Mouse (Mus musculus) cerebellum, adult (tissue): ENCODE measurements at regions not wholly inside any gene's neighbourhood (a gene's known extent, or its start where the extent isn't known, plus 50 kb on each side); places are given as distances from the start of the nearest gene placed in this dataset.
A peak's percentile ranks its signal among the peaks of the same experiment; 100 is the strongest.
"Not testable (repeated sequence)": the region's sequence is repeated elsewhere in the genome, so short reads cannot be mapped to it uniquely, and the experiment has no call there.

ENCODE experiments used
- ATAC-seq: cut with Nextera tagmentation; 2 replicates; pipeline ENCODE4 v1.9.2; 2017; ENCODE audit warnings: mild to moderate bottlenecking, moderate library complexity, mixed read lengths; ENCODE audit not compliant: insufficient number of reproducible peaks, low FRiP score, low TSS enrichment

- no peak for ATAC-seq
Observed at GRCm38 (mm10) chr1:185923723-185924122, 193.4 kb downstream of the Lyplal1 start.

GRCm38 (mm10) chr1:185929000-185929399 is 188.1 kb downstream of the Lyplal1 start:
- ATAC-seq = no peak

- ATAC-seq = no peak
Observed at GRCm38 (mm10) chr1:185929761-185930160, 187.3 kb downstream of the Lyplal1 start.

- ATAC-seq = no peak
Observed at GRCm38 (mm10) chr1:185933623-185934022, 183.5 kb downstream of the Lyplal1 start.

DNA sequence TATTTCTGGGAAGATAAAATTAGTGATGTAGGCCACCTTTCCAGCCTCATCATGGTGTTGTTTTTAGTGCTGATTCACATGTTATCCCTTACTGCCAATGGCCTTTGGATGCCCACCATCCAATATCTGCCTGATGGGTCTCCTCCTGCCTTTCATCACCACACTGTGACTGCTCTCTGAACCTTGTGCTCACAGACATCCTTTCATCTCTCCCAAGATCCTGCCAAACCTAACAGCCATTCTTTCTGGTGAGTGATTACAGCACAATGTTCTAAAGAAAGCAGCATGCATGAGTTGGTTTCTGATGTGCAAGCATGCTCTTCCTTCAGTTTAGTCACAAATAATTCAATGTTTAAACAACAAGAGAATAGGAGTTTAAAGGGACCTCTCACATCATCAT is 180.1 kb downstream of the Lyplal1 start:
- no peak for ATAC-seq

- ATAC-seq = no peak
Observed at GRCm38 (mm10) chr1:185939914-185940313, 177.2 kb downstream of the Lyplal1 start.

DNA sequence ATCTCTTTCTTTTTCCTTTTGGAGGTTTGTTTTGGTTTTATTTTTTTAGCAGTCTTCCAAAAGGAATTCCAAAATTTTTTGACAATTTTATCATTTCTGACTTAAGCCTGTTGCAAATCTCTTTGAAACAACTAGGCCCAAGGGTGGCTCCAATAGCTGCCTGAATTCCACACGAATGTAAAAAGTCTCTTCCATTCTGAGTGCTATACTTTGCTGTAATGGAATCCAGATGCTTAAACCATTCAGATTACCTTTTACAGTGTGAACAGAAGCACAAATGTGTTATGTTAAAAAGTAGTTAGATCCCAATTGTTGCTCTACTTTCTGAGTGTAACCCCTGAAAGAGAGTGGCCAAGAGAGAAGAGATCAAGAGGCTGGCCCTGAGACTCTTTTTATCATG is 176.6 kb downstream of the Lyplal1 start:
- ATAC-seq = no peak

GRCm38 (mm10) chr1:185951163-185951562 is 165.9 kb downstream of the Lyplal1 start:
- ATAC-seq = no peak

DNA sequence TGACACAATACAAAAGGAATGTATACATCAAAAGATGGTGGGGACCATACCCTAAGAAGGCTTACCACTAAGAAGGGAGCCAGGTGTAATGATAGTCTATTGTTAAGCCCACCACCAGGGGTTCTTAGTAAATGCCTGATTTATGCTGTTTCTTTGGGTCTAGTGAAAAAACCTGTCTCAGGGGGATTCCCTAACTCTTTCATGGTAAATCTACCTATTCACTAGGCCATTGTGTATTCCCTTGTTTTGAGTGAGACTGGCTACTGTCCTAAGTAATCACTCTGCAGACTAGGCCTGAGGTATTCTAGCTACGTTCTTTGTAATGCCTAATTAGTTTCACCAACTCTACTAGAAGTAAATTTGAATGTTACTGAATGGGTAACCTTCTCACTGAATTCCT is 161.3 kb downstream of the Lyplal1 start:
- not testable (repeated sequence) for ATAC-seq

DNA sequence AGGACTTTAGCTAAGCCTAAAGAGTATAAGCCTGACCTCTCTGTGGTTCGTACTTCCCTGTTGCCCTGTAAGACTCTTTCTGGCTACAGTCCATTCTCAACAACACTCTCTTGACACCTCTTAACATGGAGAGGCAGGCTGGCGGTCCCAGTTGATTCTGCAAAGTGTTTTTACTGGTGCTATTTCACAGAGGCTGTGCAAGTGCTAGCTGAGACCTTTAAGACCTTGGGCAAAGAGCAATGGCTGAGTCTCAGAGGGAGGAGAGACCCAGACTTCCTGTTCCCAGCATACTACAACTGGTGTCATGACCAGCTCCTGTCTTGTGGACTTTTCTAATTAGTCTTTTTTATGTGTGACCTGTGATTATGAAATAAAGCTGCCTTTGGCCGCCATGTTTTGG is 159.6 kb downstream of the Lyplal1 start:
- ATAC-seq = peak; percentile 10; the same call in 1 of the 2 replicates

- no peak for ATAC-seq
Observed at GRCm38 (mm10) chr1:185958276-185958675, 158.8 kb downstream of the Lyplal1 start.

DNA sequence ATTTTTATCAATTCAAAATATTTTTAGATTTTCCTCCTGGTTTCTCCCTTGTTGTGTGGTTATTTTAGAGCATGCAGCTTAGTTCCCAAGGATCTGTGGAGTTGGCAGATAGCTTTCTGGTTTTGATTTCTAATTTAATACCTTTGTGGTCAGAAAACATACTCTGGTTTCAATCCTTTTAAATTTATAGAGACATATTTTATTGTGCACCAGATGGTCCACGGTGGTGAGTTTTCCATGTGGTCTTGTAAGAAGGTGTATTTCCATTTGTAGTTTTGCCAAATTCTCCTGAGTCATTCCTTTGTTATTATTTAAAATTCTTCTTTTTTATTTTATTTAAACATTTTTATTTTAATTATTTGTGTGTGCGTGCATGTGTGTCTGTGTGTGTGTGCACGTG is 154.5 kb downstream of the Lyplal1 start:
- ATAC-seq = no peak

- no peak for ATAC-seq
Observed at GRCm38 (mm10) chr1:185963773-185964172, 153.3 kb downstream of the Lyplal1 start.

- no peak for ATAC-seq
Observed at GRCm38 (mm10) chr1:185964426-185964825, 152.7 kb downstream of the Lyplal1 start.

- no peak for ATAC-seq
Observed at GRCm38 (mm10) chr1:185967227-185967626, 149.9 kb downstream of the Lyplal1 start.

GRCm38 (mm10) chr1:185967816-185968215 is 149.3 kb downstream of the Lyplal1 start:
- no peak for ATAC-seq

DNA sequence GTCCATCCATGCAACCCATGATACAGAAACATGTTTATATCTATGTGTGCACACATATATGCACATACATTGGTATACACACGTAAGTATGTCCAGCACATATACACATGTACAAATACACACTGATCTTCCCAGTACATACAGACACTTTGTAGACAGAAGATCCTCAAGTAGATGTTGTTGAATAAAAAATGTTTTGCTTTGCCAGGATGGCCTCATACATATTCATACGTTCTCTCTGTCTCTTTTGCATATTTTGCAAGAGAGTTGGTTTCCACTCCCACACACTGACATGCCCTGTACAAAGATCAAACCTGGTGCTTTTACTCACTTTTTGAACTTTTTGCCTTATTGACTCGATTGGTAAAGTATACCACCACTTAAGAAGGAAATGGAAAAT is 148.5 kb downstream of the Lyplal1 start:
- ATAC-seq = no peak

DNA sequence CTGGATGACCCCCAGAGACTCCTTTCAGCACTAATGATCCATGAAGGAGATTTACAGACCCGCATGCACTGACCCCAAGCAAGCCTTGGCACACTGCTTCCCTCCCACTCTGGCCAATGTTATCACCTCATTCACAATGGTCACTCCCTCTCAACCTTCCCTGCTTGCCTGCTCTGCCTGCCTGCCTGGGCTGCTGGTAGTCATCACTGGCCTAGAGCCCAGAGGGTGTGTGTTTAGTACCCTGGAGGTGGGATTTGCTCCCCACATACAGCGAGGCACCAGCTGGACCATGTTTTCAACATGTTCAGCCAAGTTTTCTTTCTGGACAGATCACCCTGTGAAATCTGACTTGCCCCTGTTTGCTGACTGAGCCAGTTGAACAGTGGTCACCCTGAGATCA is 147.9 kb downstream of the Lyplal1 start:
- no peak for ATAC-seq

- no peak for ATAC-seq
Observed at GRCm38 (mm10) chr1:185977075-185977474, 140.0 kb downstream of the Lyplal1 start.

GRCm38 (mm10) chr1:185989432-185989831 is 127.7 kb downstream of the Lyplal1 start:
- ATAC-seq = no peak

DNA sequence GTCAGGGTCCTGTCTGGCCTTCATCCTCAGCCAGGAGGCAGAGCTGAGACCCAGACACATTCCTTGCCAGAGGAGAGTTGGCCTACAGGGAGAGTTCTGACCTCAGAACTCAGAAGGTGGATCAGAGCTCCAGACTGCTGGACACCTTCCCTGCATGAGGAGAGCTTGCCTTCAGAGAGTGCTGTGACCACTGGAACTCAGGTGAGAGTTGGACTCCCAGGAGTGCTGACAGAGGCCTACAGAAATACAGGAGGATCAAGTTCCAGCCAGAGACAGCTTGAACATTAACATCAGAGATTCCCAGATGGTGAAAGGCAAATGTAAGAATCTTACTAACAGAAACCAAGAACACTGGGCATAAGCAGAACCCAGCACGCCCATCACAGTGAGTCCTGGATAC is 117.0 kb downstream of the Lyplal1 start:
- ATAC-seq = not testable (repeated sequence)

GRCm38 (mm10) chr1:186013413-186013812 is 103.7 kb downstream of the Lyplal1 start:
- no peak for ATAC-seq

DNA sequence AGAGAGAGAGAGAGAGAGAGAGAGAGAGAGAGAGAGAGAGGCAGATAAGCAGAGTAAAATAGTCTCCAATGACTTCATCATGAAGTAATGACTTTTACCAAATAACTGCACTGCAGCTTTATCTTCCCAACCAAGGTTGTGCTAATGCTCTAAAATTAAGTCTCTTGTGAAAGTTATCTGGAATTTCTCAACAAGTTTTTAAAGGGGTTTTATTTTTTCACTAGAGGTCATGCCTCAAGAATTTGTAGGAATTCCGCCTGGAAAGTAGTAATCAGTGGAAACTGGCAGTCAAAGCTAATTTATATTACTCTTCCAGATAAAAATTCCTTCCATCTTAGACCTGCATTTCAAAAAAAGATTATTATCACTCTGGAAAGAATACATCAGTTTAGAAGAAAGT is 102.9 kb downstream of the Lyplal1 start:
- no peak for ATAC-seq
